Comparison of ENCODE assay signal across 27 mouse cellular contexts in genomic region chr19:3540254-3540653, GRCm38 (mm10).
"Had no signal": no experiment of that assay in that cellular context is flagged by ENCODE, and none has a peak within 500 bp of the region (broad histone marks: within the 10 kb centered on the region; RNA-seq: fewer than 3 reads in every experiment).

No protein-coding gene starts in this region.

- H3K36me3 ChIP-seq: hindbrain, embryonic 15.5 days had no signal

- H3K4me3 ChIP-seq: heart, embryonic 10.5 days; heart, embryonic 12.5 days; heart, embryonic 13.5 days; heart, embryonic 15.5 days; hindbrain, embryonic 10.5 days; hindbrain, embryonic 12.5 days; hindbrain, embryonic 13.5 days; hindbrain, embryonic 15.5 days; intestine, embryonic 15.5 days; kidney, embryonic 15.5 days; layer of hippocampus, adult 2 months had no signal

- ATAC-seq: hindbrain, embryonic 16.5 days; hindbrain, postnatal 0 days; inflammation-experienced regulatory T-cells, adult 6 months; intestine, embryonic 15.5 days; intestine, embryonic 16.5 days had no signal

- H3K27ac ChIP-seq: heart, embryonic 10.5 days; heart, embryonic 13.5 days; heart, embryonic 15.5 days; hindbrain, embryonic 10.5 days; hindbrain, embryonic 12.5 days; hindbrain, embryonic 13.5 days; hindbrain, embryonic 14.5 days; hindbrain, embryonic 15.5 days; hindbrain, postnatal 0 days; intestine, embryonic 15.5 days; kidney, embryonic 15.5 days; kidney, postnatal 0 days; layer of hippocampus, adult 2 months had no signal

- H3K9ac ChIP-seq: heart, embryonic 12.5 days; heart, embryonic 13.5 days; heart, embryonic 15.5 days; hindbrain, embryonic 12.5 days; hindbrain, embryonic 13.5 days; hindbrain, embryonic 14.5 days; hindbrain, embryonic 15.5 days; intestine, embryonic 15.5 days; kidney, embryonic 15.5 days had no signal

- H3K4me1 ChIP-seq: hindbrain, embryonic 10.5 days; hindbrain, embryonic 12.5 days; hindbrain, embryonic 13.5 days; hindbrain, embryonic 15.5 days; intestine, embryonic 15.5 days; kidney, embryonic 15.5 days had no signal

- H3K4me2 ChIP-seq: heart, embryonic 11.5 days; heart, embryonic 12.5 days; heart, embryonic 13.5 days; heart, embryonic 15.5 days; hindbrain, embryonic 12.5 days; hindbrain, embryonic 13.5 days; hindbrain, embryonic 14.5 days; hindbrain, embryonic 15.5 days; intestine, embryonic 15.5 days; kidney, embryonic 15.5 days had no signal

- H3K9me3 ChIP-seq: heart, embryonic 10.5 days; heart, embryonic 12.5 days; heart, embryonic 13.5 days; heart, embryonic 15.5 days; hindbrain, embryonic 10.5 days; hindbrain, embryonic 12.5 days; hindbrain, embryonic 13.5 days; hindbrain, embryonic 15.5 days; intestine, embryonic 15.5 days; kidney, embryonic 15.5 days had no signal

- DNase-seq: heart, postnatal 10 days; heart, postnatal 14 days; heart, postnatal 4 days; kidney, adult 18-20 months; kidney, postnatal 10 days; kidney, postnatal 25 days; kidney, postnatal 4 days; layer of hippocampus, adult 9-11 months; layer of hippocampus, postnatal 36 days had no signal

- H3K27me3 ChIP-seq: heart, embryonic 12.5 days; heart, embryonic 13.5 days; heart, embryonic 15.5 days; hindbrain, embryonic 12.5 days; hindbrain, embryonic 13.5 days; hindbrain, embryonic 15.5 days; intestine, embryonic 15.5 days; kidney, embryonic 15.5 days had no signal
